Mouse (Mus musculus) ZHBTc4 (cell line): ENCODE data around the gene Srsf2.

Experiments
- DNase-seq: peaks from one replicate; pipeline ENCODE4 v3.0.0-alpha.2; 2011; ENCODE audit warnings: low read depth, low spot score

The Srsf2 gene

DNA sequence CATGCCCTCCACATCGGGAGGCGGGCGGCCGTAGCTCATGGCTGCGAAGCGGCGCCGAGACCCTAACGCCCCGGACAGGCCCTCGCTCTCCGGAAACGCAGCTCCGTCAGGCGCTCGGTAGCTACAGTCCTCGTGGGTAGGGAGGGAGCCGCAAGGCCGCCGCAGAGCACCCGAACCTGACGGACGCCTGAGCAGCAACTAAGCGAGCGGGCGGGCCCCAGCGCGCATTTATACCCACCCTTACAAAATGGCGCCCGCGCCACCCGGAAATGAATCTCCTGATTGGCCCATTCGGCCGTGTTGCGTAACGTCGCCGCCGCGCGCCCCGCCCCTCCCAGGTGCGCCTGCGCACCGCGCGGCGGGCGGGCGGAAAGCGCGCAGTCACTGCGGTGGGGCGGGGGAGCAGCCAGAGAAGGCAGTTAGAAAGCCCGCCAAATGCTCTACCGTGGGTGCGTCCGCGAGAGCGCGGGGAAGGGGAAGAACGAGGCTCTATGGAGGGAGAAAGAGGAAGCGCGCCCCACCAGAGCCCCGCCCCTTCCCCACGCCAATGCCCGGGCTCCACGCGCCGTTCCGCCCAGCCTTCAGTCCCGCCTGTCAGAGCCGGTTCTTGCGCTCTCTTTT, at the start of gene Srsf2:
Gene Srsf2, minus strand, starts transcription at position 204 of the 621 bp plus-strand sequence.
- DNase-seq, result peak; percentile 95

DNA sequence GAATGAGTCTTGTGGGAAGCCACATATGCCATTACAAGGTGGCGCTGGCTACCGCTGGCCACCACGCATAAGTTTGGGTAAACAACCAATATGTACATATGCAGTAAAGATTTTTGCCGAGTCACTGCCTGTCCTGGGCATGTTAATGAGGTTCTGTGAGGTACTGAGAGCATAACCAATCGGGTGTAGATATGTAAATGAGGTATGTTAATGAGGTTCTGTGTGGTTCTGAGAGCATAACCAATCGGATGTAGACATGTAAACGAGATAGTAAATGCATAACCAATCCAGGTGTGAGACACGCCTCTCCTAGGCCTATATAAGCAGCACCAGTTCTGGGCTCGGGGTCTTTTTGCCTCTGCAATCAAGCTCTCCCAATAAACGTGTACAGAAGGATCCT, 49.7 kb upstream of the Srsf2 start:
- DNase-seq, result peak; percentile 58

DNA sequence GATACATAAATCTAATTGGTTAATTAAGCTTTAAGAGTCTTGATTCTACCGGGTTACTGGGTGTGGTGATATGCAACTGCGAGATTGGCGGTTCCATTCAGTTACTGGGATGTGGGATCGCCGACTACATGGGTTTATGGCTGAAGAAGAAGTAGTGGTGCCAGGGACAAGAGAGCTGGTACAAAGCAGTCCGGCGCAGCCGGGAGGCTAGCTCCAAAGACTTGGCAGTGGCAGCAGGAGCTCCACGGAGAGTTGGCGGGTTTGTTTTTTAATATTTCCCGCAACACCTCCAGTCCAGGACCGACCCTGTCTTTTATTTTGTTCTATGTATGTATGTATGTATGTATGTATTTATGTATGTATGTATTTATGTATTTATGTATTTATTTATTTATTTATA, 46.4 kb upstream of the Srsf2 start:
- DNase-seq, result no peak

DNA sequence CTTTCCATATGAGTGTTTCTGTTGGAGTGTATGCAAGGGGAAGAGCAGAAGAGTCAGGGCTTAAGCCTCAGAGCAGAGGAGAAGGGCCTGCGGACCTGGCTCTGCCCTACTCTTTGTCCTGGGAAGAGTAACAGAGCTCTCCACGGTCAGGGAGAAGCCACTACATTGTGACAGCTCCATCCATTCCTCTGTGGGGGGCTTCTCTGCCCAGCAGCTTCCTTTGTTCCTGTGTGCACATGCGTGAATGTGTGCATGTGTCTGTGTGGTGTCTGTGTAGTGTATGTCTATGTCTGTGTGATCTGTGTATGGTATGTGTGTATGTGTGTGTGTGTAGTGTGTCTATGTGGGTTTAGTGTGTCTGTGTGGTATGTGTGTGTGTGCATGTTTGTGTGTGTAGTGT, 42.5 kb upstream of the Srsf2 start:
- peak; percentile 28 for DNase-seq

DNA sequence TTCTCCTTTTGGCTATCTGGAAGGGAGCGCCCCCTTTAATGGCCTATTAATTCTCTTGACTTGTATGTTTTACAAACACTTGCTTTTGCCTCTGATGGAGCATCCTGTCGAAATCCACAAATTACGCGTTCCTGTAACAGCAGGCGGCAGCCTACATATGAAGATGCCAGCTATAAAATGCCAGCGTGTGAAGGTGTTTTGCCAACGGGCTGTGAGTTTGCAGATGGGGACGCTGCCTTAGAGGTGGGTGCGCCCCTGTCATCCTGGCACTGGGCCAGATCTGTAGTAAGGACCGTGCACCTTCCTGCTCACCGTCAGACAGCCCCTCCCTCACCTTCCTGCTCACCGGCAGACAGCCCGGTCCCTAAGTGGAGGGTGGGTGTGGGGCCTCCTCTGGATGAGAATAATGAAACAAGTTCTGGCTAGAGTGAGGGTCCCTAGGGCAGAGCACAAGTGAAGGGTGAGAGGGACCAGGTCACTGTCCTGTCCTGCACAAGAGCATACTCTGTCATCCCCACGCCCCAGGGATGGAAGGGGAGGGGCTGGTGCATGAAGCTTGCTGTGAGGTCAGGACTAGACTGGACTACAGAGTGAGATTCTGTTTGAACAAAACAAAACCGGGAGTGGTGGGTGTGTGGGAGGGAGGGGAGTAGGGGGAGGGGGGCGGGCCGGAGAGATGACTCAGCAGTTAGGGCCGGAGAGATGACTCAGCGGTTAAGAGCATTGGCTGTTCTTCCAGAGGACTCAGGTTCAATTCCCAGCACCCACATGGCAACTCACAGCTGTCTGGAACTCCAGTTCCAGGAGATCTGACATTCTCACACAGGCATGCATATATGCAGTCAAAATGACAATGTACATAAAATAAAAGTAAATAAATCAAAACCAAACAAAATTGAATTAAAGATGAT, 40.9 kb upstream of the Srsf2 start:
- peak; percentile 90 for DNase-seq

DNA sequence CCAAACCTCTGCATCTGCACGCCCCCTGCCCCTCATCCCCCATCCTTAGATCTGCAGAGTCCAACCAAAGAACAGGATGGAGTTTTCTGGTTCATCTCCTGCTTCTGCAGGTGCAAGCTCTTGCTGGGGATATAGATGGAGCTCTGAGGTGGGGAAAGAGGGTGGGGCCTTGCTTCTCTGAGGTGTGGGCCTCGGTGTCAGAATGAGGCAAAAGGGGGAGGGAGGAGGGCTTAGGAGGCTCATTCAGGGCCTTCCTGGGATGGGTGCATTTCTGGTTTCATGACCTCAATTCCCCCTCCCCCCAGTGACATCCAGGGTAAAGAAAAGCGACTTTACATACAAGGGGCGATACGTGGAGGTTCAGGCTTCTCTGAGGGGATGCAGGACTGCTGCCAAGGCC, 34.2 kb upstream of the Srsf2 start:
- DNase-seq, result no peak

DNA sequence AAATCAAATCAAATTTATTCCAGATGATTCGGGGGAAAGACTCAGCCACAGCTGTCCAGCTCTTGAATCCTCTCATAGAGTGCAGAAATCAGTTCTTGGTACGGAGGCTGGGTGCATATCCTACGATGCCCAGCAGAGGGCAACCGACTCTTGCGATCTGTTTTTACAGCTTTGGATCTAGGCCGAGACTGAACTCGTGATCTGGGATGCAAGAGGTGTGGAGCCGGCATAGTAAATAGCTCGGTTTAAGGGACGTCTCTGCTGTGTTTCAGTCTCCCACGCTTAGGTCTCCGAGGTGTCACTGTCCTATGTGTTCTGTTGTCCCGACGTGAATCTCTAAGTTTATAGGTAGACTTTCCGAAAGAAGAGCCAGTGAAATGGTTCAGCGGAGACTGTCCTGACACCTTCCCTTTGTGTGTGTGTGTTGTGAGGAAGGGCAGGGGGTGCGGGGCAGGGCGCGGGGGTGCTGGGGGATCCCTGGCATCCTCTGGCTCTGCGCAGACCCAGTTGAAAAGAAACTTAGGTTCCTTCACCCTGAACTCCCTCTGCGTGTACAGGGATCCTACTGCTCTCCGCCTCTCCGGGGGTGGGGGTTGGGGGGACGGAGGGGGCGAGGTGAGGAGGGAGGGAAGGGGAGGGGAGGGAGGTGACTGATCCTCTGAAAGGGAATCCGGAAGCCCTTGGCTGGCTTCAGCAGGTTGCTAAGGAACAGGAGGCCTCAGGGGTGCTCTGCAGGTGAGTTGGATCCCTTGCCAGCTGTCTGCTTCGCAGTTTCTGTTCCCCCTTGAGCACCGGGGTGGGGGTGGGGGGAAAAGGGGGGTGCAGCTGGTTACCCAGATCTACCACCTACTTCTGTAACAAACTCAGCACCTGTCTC, 32.6 kb upstream of the Srsf2 start:
- DNase-seq, result peak; percentile 95

DNA sequence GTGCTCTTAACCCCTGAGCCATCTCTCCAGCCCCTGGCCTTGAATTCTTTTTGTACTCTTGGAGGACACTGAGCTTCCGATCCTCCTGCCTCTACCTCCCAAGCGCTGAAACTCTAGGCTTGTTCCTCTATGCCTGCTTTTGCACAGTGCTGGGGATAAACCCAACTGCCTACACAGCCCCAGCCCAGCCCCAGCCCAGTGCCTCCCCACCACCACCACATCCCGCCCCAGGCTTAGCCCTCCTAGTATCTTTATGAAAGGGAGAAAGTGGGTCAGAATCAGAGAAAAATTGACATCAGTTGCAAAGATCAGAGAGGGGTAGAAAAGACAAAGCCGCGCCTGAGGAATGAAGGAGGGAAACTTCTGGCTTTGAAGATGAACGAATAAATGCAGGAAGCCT, 31.2 kb upstream of the Srsf2 start:
- no peak for DNase-seq

DNA sequence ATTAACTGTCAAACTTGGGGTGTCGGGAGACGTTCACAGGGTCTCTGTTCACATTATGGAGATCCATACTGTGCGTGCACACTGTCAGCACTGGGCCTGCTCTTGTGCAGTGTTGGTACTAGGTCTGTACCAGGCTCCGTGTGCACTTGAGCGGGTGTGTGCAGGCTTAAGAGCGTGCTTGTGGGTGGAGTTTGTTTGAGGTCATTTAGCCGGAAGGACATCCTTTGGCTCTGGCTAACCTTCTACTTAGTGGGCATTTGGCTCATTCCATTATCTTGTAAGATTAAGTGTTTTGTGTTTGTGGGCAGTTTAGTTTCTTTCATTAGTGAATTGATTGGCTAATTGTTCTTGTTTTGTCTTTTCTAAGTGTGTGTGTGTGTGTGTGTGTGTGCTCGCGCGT, 29.6 kb upstream of the Srsf2 start:
- peak; percentile 69 for DNase-seq

DNA sequence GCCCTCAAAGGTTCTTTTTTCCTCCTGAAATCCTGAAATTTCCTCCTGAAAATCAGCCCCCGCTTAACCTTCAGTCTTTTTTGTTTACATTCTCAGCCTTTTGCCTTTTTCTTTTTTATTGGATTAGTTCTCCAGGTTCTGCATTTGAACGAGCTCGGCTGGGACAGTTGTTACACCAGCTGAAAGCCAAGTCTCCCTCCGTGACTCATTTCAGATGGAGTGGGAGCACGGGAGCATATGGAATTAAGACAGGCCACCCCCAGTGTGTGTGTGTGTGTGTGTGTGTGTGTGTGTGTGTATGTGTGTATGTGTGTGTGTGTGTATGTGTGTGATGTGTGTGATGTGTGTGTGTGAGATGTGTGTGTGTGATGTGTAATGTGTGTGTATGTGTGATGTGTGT, 28.5 kb upstream of the Srsf2 start:
- no peak for DNase-seq

DNA sequence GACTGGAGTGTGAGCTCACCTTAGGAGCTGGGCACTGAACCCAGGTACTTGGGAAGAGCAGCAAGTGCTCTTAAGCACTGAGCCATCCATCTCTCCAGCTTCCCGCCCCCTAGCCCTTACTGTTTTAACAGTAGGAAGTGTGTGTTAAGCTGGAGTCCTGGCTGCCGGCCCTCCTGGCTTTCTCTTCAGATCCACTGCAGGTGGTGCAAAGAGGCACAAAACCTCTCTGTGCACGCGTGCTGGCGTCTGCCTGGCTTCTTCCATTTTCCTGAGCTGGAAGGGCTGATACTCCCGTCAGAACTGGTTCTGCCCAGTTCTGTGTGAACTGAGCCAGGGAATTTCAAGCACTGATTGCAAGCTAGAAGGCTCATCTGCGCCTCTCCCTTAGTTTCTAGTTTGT, 27.9 kb upstream of the Srsf2 start:
- peak; percentile 82 for DNase-seq

DNA sequence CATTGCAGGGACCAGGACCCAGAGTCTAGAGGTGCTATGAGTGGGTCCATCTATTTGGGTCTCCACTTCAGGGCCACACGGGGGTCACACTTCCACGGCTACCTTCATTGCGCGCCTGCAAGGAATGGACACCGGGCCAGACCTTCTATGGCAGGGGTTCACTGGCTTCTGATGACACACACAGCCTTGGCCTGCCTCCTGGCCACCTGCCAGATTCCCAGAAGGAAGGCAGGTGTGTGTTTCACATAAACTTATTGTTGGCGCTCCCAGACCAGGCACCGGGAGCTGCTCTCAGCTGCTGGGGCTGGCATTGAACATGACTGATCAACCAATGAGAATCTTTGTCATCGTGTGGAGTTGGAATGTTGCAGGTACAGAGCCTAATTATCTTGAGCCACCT, 25.6 kb upstream of the Srsf2 start:
- no peak for DNase-seq

DNA sequence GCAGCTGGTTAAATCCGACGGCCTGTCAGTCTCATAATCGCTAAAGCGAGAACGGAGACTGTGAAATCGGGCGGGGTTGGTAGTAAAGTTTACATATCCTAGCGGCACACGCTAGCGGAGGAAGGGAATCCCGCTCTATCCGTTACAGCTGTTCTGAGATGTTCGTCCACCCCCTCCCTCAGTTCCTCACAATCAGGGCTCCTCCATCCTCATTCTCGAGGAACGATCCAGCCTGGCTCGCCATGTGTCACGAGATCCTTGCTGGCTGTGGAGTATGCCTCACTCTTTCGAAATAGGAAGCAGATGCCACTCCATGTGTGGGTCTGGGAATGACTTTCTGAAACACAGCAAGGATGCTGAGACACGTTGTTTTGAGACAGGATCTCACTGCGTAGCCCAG, 21.1 kb upstream of the Srsf2 start:
- no peak for DNase-seq

DNA sequence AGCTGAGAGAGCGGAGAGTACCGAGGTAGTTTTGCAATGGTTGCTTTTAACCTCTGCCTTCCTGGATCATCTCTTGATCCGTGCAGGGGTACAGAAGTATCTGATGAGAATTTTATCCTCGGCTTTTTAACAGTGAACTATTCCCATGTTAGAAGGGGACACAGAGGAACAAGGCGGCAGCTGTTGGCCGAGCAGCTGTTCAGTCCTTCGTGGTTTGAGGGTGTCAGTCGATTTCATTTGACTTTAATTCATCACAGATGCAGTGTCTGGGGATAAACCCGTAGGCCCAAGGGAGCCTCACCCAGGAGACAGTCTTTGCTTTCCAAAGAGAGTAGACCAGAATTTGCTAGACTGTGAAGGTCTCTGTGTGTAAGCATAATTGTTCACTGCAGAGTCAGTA, 18.6 kb upstream of the Srsf2 start:
- no peak for DNase-seq

DNA sequence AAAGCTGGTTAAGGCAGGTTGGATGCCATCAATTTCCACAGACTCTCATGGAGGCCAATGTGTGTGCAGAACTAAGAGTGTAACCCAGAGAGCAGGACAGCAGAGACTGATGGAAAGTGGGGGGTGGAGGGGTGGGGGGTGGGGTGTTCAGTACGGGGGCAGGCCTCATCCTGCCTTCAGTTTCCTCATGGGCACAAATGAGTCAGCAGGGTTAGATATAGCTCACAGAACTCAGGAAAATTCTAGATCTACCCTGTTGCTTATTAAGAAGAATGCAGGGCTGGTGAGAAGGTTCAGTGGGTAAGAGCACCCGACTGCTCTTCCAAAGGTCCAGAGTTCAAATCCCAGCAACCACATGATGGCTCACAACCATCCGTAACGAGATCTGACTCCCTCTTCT, 16.7 kb upstream of the Srsf2 start:
- DNase-seq, result no peak

DNA sequence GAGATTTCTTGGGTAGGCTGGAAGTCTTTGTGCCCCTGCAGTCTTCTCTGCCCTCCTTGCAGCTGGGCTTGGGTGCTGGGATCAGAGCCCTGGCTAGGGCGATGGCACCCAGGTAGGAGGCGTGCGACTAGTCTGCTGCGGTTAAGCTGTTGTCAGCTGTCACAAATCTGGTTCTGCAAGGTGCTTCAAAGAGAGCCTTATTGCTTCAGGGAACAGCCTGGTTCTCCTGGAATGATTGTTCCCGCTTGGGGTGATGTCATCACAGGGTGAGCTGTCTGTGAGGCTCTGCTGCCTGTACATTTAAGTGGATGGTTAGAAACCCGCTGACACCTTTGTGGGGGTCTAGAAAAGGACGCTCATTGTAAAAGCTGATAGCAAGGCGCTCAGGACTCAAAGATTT, 16.3 kb upstream of the Srsf2 start:
- no peak for DNase-seq

DNA sequence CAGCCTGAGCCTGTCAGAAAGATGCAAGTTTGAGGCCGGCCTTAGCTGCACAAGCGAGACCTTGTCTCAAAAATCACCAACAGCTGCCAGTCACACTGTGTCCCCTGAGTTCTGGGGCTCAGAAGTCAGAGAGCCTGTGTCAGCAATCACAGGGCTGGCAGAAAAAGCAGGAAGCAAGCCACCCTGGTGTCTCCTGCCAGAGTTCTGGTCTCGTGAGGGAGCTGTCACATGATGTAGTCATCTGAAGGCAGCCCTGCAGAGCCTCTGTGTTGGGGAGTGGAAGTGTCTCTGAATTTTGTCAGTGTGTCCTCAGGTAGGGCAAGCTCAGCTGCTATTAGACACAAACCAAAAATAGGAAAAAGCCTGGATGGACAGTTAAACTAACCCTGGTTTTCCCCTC, 15.2 kb upstream of the Srsf2 start:
- no peak for DNase-seq

DNA sequence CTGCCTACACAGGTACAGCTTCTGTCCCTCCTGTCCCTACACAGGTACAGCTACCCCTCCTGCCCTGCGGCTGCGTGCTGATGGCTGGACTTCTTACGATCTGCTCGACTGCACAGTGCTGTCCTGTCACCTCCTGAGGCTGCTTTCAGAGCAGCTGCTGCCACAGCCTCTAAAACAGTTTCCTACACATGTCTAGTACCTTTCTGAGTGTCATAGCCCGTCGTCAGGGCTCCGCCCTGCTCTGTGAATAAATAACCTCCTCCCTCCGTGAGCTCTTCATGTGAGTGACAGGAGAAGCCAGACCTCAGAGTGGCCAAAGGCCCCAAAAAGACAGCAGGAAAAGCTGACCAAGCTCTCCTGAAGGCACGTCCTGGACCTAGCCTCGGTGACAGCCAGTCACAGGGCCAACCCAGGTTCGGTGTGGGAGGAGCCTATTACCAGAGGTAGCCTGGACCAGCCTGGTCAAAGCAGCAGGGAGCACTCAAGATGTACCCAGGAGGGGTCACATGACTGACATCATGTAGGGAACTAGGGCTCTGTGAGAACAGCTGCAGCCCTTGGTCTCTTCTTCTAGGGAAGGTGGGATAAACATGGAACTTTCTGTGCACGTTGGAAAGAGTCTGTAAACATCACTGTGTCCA, 13.2 kb upstream of the Srsf2 start:
- DNase-seq, result peak; percentile 75

DNA sequence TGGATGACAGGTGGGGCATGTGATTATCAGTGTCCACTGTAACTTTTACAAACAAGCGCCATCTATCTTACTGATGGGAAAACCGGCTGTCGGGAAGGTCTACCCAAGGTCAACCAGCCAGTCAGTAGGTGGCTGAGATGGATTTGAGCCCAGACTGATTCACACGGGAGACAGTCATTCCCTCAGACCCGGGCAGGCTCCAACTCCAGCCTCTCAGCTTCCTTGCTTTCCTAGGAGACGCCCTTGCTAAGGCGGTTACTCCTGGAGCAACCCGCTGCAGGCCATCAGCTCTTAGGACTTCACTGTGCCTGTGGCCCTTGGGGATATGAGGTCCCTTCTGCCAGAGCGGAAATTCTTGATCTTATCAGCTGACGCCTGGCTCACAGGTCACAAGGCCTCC, 11.6 kb upstream of the Srsf2 start:
- DNase-seq, result peak; percentile 35

DNA sequence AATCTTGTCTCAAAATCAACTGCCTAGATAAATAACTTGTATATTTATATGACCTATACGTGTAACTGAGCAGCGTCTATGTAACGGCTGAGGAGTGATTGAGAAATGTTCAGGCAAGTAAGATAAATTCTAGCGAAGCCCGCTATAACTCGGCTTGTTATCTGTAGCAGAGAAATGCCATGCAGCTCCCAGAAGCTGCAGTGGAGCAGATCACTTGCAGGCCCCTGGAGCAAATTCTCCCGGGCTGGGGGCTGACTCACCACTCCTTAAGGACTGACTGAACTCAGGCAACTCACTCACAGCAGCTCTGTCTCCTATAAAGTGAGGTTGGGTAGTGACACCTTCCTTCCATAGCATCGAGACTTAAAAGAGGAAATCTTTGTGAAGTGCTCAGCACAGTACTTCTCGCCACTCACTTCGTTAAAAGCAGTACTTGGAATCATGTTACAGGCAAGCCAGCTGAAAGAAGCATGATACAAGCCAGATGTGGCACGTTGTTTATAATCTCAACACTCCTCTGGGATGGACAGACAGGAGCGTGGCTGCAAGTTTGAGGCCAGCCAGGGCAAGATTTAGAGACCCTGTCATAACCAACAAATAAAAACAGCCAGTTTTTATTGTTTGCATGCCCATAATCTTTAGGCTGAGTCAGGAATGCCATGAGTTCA, 4.4 kb upstream of the Srsf2 start:
- DNase-seq, result no peak

DNA sequence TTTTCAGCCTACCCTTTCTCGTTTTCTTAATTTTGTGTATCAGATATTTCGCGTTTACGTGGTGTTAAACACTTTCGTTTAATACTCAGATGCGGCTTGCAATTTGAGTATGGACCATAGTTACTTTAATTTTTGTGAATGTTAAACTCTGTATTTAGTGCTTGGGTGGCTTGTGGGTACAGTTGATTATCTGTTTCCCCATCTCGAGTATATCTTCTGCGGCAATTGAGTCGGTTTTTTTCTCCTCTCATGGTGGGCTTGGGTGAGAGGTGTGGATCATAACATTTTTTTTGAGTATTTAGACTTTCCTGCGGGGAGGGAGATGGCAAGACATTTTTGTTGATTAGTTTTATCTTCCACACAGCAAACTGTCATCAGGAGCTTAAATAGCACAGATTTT, 1.4 kb upstream of the Srsf2 start:
- DNase-seq, result no peak
